Mouse (Mus musculus): ENCODE results near the gene Plekhg6. TPM values are rescaled to one million over a fixed set of nuclear protein-coding genes. Genes with fewer than 3 reads are reported as not detected.
A peak's percentile ranks its signal among the peaks of the same experiment; 100 is the strongest.

Plekhg6 gene
- polyA plus RNA-seq, 1 experiment, result 66.6 TPM

GRCm38 (mm10) chr6:125423099-125423498, 42.5 kb upstream of the Plekhg6 start:
- TF ChIP-seq CTCF (IDR thresholded peaks at IDR 0.05; ENCODE audit: extremely low read depth, insufficient read length, insufficient replicate concordance, low read depth, low read length), result no peak
- TF ChIP-seq POLR2A (IDR thresholded peaks at IDR 0.05; ENCODE audit: low read depth, low read length), result no peak
- Histone ChIP-seq H3K36me3 (ENCODE audit: control insufficient read depth, insufficient read depth, low read length) (no peaks in the 10 kb centered on the region), H3K27ac (ENCODE audit: insufficient read depth, low read depth, low read length) (0 out of 2 replicates have a peak overlapping the region, but pooled peaks have one; percentile 12), H3K27me3 (ENCODE audit: control insufficient read depth, insufficient read depth, low read length) (no peaks in the 10 kb centered on the region), H3K4me3 (ENCODE audit: low read depth, low read length) (no peak overlapping the region), H3K4me1 (ENCODE audit: control insufficient read depth, insufficient read depth, insufficient read length, low read length) (peaks cover 29% of the 10 kb centered on the region)
- 42% methylated on average over 3 of the region's 3 CpGs for WGBS

- Histone ChIP-seq H3K36me3 (ENCODE audit: control insufficient read depth, insufficient read depth, low read length) (no peaks in the 10 kb centered on the region), H3K4me3 (ENCODE audit: low read depth, low read length) (peak overlapping the region; percentile 45), H3K4me1 (ENCODE audit: control insufficient read depth, insufficient read depth, insufficient read length, low read length) (peaks cover 29% of the 10 kb centered on the region), H3K27me3 (ENCODE audit: control insufficient read depth, insufficient read depth, low read length) (no peaks in the 10 kb centered on the region), H3K27ac (ENCODE audit: insufficient read depth, low read depth, low read length) (peak overlapping the region; percentile 13; the same call in 1 of the 2 replicates)
- WGBS, result 14% methylated on average over 18 of the region's 20 CpGs
- TF ChIP-seq POLR2A (IDR thresholded peaks at IDR 0.05; ENCODE audit: low read depth, low read length), result no peak
- TF ChIP-seq CTCF (IDR thresholded peaks at IDR 0.05; ENCODE audit: extremely low read depth, insufficient read length, insufficient replicate concordance, low read depth, low read length), result no peak
Observed at GRCm38 (mm10) chr6:125422051-125422822, 41.6 kb upstream of the Plekhg6 start.

GRCm38 (mm10) chr6:125420458-125421063, 40.0 kb upstream of the Plekhg6 start:
- no peaks in the 10 kb centered on the region for H3K36me3 ChIP-seq (ENCODE audit: control insufficient read depth, insufficient read depth, low read length)
- TF ChIP-seq CTCF (IDR thresholded peaks at IDR 0.05; ENCODE audit: extremely low read depth, insufficient read length, insufficient replicate concordance, low read depth, low read length), result no peak
- no peak for TF ChIP-seq POLR2A (IDR thresholded peaks at IDR 0.05; ENCODE audit: low read depth, low read length)
- no peak overlapping the region for H3K4me3 ChIP-seq (ENCODE audit: low read depth, low read length)
- 62% methylated on average over 16 of the region's 16 CpGs for WGBS
- no peak overlapping the region for H3K27ac ChIP-seq (ENCODE audit: insufficient read depth, low read depth, low read length)
- peaks cover 24% of the 10 kb centered on the region for H3K4me1 ChIP-seq (ENCODE audit: control insufficient read depth, insufficient read depth, insufficient read length, low read length)
- no peaks in the 10 kb centered on the region for H3K27me3 ChIP-seq (ENCODE audit: control insufficient read depth, insufficient read depth, low read length)

- Histone ChIP-seq H3K27ac (ENCODE audit: insufficient read depth, low read depth, low read length) (no peak overlapping the region), H3K4me1 (ENCODE audit: control insufficient read depth, insufficient read depth, insufficient read length, low read length) (peaks cover 21% of the 10 kb centered on the region), H3K27me3 (ENCODE audit: control insufficient read depth, insufficient read depth, low read length) (no peaks in the 10 kb centered on the region), H3K4me3 (ENCODE audit: low read depth, low read length) (no peak overlapping the region), H3K36me3 (ENCODE audit: control insufficient read depth, insufficient read depth, low read length) (no peaks in the 10 kb centered on the region)
- TF ChIP-seq POLR2A (IDR thresholded peaks at IDR 0.05; ENCODE audit: low read depth, low read length) (no peak), CTCF (IDR thresholded peaks at IDR 0.05; ENCODE audit: extremely low read depth, insufficient read length, insufficient replicate concordance, low read depth, low read length) (peak; percentile 86; the same call in 1 of the 2 replicates)
- 14% methylated on average over 9 of the region's 9 CpGs for WGBS
Observed at GRCm38 (mm10) chr6:125418744-125419143, 38.2 kb upstream of the Plekhg6 start.

- Histone ChIP-seq H3K27me3 (ENCODE audit: control insufficient read depth, insufficient read depth, low read length) (no peaks in the 10 kb centered on the region), H3K4me1 (ENCODE audit: control insufficient read depth, insufficient read depth, insufficient read length, low read length) (peaks cover 2% of the 10 kb centered on the region; the same call in 1 of the 2 replicates), H3K27ac (ENCODE audit: insufficient read depth, low read depth, low read length) (no peak overlapping the region), H3K4me3 (ENCODE audit: low read depth, low read length) (no peak overlapping the region), H3K36me3 (ENCODE audit: control insufficient read depth, insufficient read depth, low read length) (no peaks in the 10 kb centered on the region)
- no peak for TF ChIP-seq POLR2A (IDR thresholded peaks at IDR 0.05; ENCODE audit: low read depth, low read length)
- TF ChIP-seq CTCF (IDR thresholded peaks at IDR 0.05; ENCODE audit: extremely low read depth, insufficient read length, insufficient replicate concordance, low read depth, low read length), result no peak
- WGBS, result 60% methylated on average over 9 of the region's 9 CpGs
Observed at GRCm38 (mm10) chr6:125413326-125413725, 32.7 kb upstream of the Plekhg6 start.

- H3K27ac ChIP-seq (ENCODE audit: insufficient read depth, low read depth, low read length), result no peak overlapping the region
- H3K27me3 ChIP-seq (ENCODE audit: control insufficient read depth, insufficient read depth, low read length), result no peaks in the 10 kb centered on the region
- no peak for TF ChIP-seq CTCF (IDR thresholded peaks at IDR 0.05; ENCODE audit: extremely low read depth, insufficient read length, insufficient replicate concordance, low read depth, low read length)
- no peak for TF ChIP-seq POLR2A (IDR thresholded peaks at IDR 0.05; ENCODE audit: low read depth, low read length)
- no peaks in the 10 kb centered on the region for H3K36me3 ChIP-seq (ENCODE audit: control insufficient read depth, insufficient read depth, low read length)
- H3K4me3 ChIP-seq (ENCODE audit: low read depth, low read length), result no peak overlapping the region
- peaks cover 2% of the 10 kb centered on the region; the same call in 1 of the 2 replicates for H3K4me1 ChIP-seq (ENCODE audit: control insufficient read depth, insufficient read depth, insufficient read length, low read length)
- 91% methylated on average over 6 of the region's 6 CpGs for WGBS
Observed at GRCm38 (mm10) chr6:125411661-125412060, 31.1 kb upstream of the Plekhg6 start.

- no peaks in the 10 kb centered on the region for H3K27me3 ChIP-seq (ENCODE audit: control insufficient read depth, insufficient read depth, low read length)
- no peaks in the 10 kb centered on the region for H3K36me3 ChIP-seq (ENCODE audit: control insufficient read depth, insufficient read depth, low read length)
- 13% methylated on average over 8 of the region's 8 CpGs for WGBS
- H3K4me3 ChIP-seq (ENCODE audit: low read depth, low read length), result no peak overlapping the region
- no peak overlapping the region for H3K27ac ChIP-seq (ENCODE audit: insufficient read depth, low read depth, low read length)
- TF ChIP-seq CTCF (IDR thresholded peaks at IDR 0.05; ENCODE audit: extremely low read depth, insufficient read length, insufficient replicate concordance, low read depth, low read length), result no peak
- TF ChIP-seq POLR2A (IDR thresholded peaks at IDR 0.05; ENCODE audit: low read depth, low read length), result no peak
- H3K4me1 ChIP-seq (ENCODE audit: control insufficient read depth, insufficient read depth, insufficient read length, low read length), result peaks cover 2% of the 10 kb centered on the region; the same call in 1 of the 2 replicates
Observed at GRCm38 (mm10) chr6:125410995-125411547, 30.5 kb upstream of the Plekhg6 start.
